Mouse (Mus musculus) lung, embryonic 15.5 days (tissue): ENCODE results near the gene Slc11a2. TPM values are rescaled to one million over a fixed set of nuclear protein-coding genes. Genes with fewer than 3 reads are reported as not detected.
A peak's percentile ranks its signal among the peaks of the same experiment; 100 is the strongest.

Source experiments
- ATAC-seq: fragments of 200-750 bp; cut with Nextera tagmentation; 2 replicates; pipeline ENCODE4 v1.8.0; 2017; ENCODE audit warnings: moderate number of reproducible peaks, borderline replicate concordance; ENCODE audit not compliant: low FRiP score, low TSS enrichment; ENCODE audit errors: extremely low read depth
- H3K27ac ChIP-seq: fragments of 300-500 bp; sonication (generic); 2 replicates; pipeline ENCODE4 v1.5.1; 2015; ENCODE audit warnings: moderate library complexity, mild to moderate bottlenecking, inconsistent platforms
- H3K27me3 ChIP-seq: fragments of 300-500 bp; sonication (generic); 2 replicates; pipeline ENCODE4 v1.6.1; 2015; ENCODE audit warnings: inconsistent platforms
- H3K36me3 ChIP-seq: fragments of 300-500 bp; sonication (generic); 2 replicates; pipeline ENCODE4 v1.6.1; 2015; ENCODE audit warnings: inconsistent platforms
- H3K4me1 ChIP-seq: fragments of 300-500 bp; sonication (generic); 2 replicates; pipeline ENCODE4 v1.6.1; 2015; ENCODE audit warnings: inconsistent platforms
- H3K4me2 ChIP-seq: fragments of 300-500 bp; sonication (generic); 2 replicates; pipeline ENCODE4 v1.6.1; 2015; ENCODE audit warnings: inconsistent platforms, mild to moderate bottlenecking, moderate library complexity
- H3K4me3 ChIP-seq: fragments of 300-500 bp; sonication (generic); 2 replicates; pipeline ENCODE4 v1.5.1; 2015; ENCODE audit warnings: mild to moderate bottlenecking, inconsistent platforms
- H3K9ac ChIP-seq: fragments of 300-500 bp; sonication (generic); 2 replicates; pipeline ENCODE4 v1.6.1; 2015; ENCODE audit warnings: inconsistent platforms
- H3K9me3 ChIP-seq: fragments of 300-500 bp; sonication (generic); 2 replicates; pipeline ENCODE4 v1.6.1; 2016; ENCODE audit warnings: inconsistent platforms
- WGBS: fragments of 180-500 bp; shearing (Covaris S2); methylation state at CpG from one replicate; pipeline ENCODE4 v1.1.7; 2015; 5-methylcytosine and 5-hydroxymethylcytosine counted together
- polyA plus RNA-seq: library from polyadenylated mRNA; unstranded; fragments of >200 nt; fragmentation: Nextera tagmentation; extraction: Ambion mirVana; gene quantifications from 2 replicates; pipeline ENCODE4 v1.2.1, GENCODE M21; 2015

Slc11a2 gene
- polyA plus RNA-seq, 1 experiment from 2014 or later = 26.0 TPM

DNA sequence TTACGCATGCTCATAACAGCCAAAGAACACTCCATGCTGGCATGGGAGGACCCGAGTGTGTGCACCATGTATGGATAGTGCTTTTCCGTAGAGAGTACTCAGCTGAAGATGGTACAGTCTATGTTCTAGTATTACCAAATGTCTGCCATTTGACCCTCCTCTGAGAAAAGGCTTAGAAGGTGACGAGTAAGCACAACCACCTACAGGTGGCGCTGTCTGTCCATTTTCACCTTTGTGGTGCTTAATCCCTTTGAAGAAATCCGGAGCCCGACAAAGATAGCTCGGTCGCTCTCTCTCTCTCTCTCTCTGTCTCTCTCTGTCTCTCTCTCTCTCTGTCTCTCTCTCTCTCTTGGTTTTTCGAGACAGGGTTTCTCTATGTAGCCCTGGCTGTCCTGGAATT, 33.2 kb upstream of the Slc11a2 start:
- no peak for ATAC-seq
- 38% methylated on average over 10 of the region's 10 CpGs for WGBS
- Histone ChIP-seq H3K27me3 (peaks cover 11% of the 10 kb centered on the region), H3K36me3 (no peaks in the 10 kb centered on the region), H3K9ac (no peak overlapping the region), H3K9me3 (no peaks in the 10 kb centered on the region), H3K27ac (no peak overlapping the region), H3K4me3 (no peak overlapping the region), H3K4me1 (no peaks in the 10 kb centered on the region), H3K4me2 (no peak overlapping the region)

DNA sequence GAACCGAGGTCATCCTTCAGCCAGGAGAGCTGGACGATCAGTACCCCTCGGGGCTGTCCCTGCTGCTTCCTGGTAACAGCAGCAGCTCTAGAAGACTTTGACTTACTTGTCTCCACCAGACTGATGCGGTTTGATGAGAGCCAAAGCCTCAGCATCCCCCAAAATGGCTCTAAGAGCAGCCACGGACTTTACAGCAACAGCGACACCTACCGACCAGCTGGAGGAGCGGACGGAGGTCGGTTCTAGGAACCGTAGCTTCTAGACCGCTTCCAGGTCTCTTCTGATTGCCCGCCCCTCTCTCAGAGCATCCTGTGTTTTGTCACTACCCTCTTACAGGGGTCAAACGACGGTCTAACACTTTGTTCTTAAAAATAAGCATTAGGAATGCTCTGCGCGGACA, 32.5 kb upstream of the Slc11a2 start:
- WGBS = 4% methylated on average over 17 of the region's 17 CpGs
- H3K36me3 ChIP-seq = no peaks in the 10 kb centered on the region
- H3K27ac ChIP-seq = no peak overlapping the region
- H3K4me2 ChIP-seq = no peak overlapping the region
- ATAC-seq = no peak
- no peak overlapping the region for H3K4me3 ChIP-seq
- H3K9me3 ChIP-seq = no peaks in the 10 kb centered on the region
- H3K4me1 ChIP-seq = no peaks in the 10 kb centered on the region
- H3K9ac ChIP-seq = no peak overlapping the region
- peaks cover 11% of the 10 kb centered on the region for H3K27me3 ChIP-seq

DNA sequence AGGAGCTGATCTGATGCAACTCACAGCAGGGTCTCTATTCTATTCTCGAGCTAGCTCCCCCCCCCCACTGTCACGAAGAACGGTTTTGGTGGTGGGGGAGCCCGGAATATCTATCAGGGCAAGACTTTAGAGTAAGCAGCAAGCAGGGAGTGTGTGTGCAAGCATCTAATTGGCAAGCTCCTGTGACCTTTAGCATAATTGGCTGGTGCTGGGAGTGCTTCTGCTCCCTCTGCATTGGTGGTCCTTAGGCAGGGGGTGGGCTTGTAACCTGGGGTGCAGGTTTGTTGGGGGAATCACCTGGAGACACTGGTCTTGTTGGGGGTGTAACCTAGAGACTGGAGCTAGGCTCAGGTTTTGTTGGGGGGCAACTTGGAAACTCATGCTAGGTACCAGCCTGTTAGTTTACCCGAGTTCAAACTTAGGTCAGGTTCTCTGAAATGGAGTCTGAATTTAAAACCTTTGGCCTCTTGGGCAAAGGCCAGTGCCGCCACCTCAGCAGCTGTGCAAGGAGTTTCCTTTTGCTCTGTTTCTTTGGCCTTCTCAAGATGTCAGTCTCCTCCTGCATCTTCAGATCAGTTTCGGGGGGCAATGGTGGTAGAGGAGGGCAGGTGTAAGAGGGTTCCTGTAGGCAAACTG, 31.6 kb upstream of the Slc11a2 start:
- WGBS = 72% methylated on average over 7 of the region's 7 CpGs
- Histone ChIP-seq H3K27ac (no peak overlapping the region), H3K9me3 (no peaks in the 10 kb centered on the region), H3K4me2 (no peak overlapping the region), H3K27me3 (peaks cover 11% of the 10 kb centered on the region), H3K4me3 (no peak overlapping the region), H3K36me3 (no peaks in the 10 kb centered on the region), H3K4me1 (no peaks in the 10 kb centered on the region), H3K9ac (no peak overlapping the region)
- ATAC-seq = no peak

- Histone ChIP-seq H3K9ac (no peak overlapping the region), H3K27ac (no peak overlapping the region), H3K4me3 (no peak overlapping the region), H3K4me2 (no peak overlapping the region), H3K4me1 (peaks cover 6% of the 10 kb centered on the region; the same call in 1 of the 2 replicates), H3K27me3 (no peaks in the 10 kb centered on the region), H3K36me3 (no peaks in the 10 kb centered on the region), H3K9me3 (no peaks in the 10 kb centered on the region)
- ATAC-seq = no peak
- WGBS = 72% methylated on average over 11 of the region's 11 CpGs
Observed at GRCm38 (mm10) chr15:100452486-100452885, 27.6 kb upstream of the Slc11a2 start.

DNA sequence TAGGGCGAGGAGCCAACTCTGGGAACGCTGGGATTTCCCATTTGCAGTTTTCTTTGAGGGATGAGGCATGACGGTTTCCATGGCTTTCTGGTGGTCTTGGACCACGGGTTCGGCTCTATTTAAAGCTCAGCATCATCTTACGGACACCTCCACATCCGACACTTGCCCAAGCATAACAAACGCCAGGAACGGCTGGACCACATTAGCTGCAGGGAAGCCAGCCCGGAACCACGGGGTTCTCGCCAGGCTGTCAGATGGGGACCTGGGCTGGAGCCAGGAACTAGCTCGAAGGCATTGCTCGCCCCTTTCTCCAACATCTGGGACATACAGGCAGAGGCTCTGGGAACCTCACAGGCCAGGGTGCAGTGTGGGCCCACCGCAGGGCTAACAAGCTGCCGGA, 26.4 kb upstream of the Slc11a2 start:
- H3K27ac ChIP-seq = no peak overlapping the region
- peak; percentile 31; the same call in 1 of the 2 replicates for ATAC-seq
- WGBS = 45% methylated on average over 16 of the region's 16 CpGs
- H3K9me3 ChIP-seq = no peaks in the 10 kb centered on the region
- no peaks in the 10 kb centered on the region for H3K27me3 ChIP-seq
- peaks cover 6% of the 10 kb centered on the region; the same call in 1 of the 2 replicates for H3K4me1 ChIP-seq
- no peak overlapping the region for H3K9ac ChIP-seq
- H3K4me2 ChIP-seq = 0 out of 2 replicates have a peak overlapping the region, but pooled peaks have one; percentile 13
- H3K4me3 ChIP-seq = no peak overlapping the region
- no peaks in the 10 kb centered on the region for H3K36me3 ChIP-seq

DNA sequence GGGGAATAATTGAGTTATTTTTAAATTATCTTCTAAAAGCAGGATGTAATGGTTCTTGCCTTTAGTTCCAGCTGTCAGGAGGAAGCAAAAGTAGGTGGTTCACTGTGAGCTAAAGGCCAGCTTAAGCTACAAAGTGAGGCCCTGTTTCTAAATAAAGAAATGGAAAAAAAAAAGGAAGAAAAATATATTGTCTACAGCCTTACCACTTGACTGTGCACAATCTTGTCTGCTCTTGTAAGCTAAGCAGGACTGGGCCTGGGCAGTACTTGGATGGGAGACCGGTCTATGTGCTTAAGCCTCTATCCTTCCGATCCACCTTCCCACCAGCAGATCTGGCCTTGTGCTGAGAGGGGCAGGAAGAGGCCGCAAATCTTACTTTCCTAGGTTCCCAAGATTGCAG, 24.6 kb upstream of the Slc11a2 start:
- H3K27ac ChIP-seq = no peak overlapping the region
- H3K4me1 ChIP-seq = peaks cover 6% of the 10 kb centered on the region; the same call in 1 of the 2 replicates
- no peak overlapping the region for H3K9ac ChIP-seq
- 92% methylated on average over 3 of the region's 3 CpGs for WGBS
- no peak overlapping the region for H3K4me3 ChIP-seq
- H3K9me3 ChIP-seq = no peaks in the 10 kb centered on the region
- no peaks in the 10 kb centered on the region for H3K27me3 ChIP-seq
- no peaks in the 10 kb centered on the region for H3K36me3 ChIP-seq
- no peak for ATAC-seq
- H3K4me2 ChIP-seq = no peak overlapping the region

DNA sequence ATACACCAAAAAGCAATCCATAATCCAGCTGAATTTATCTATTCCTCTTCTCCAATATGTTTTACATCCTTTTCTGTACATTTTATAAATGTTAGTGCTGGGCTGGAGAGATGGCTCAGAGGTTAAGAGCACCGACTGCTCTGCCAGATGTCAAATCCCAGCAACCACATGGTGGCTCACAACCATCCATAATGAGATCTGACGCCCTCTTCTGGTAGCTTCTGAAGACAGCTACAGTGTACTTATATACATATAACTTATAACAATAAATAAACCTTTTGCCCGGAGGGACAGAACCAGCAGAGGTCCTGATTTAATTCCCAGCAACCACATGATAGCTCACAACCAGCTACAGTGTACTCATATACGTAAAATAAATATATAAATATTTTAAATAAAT, 23.7 kb upstream of the Slc11a2 start:
- Histone ChIP-seq H3K9ac (no peak overlapping the region), H3K27ac (no peak overlapping the region), H3K4me2 (no peak overlapping the region), H3K36me3 (no peaks in the 10 kb centered on the region), H3K4me3 (no peak overlapping the region), H3K27me3 (no peaks in the 10 kb centered on the region), H3K9me3 (no peaks in the 10 kb centered on the region), H3K4me1 (peaks cover 11% of the 10 kb centered on the region)
- no peak for ATAC-seq
- WGBS = 63% methylated on average over 4 of the region's 4 CpGs

GRCm38 (mm10) chr15:100446887-100447286, 22.0 kb upstream of the Slc11a2 start:
- H3K9ac ChIP-seq = no peak overlapping the region
- H3K4me1 ChIP-seq = peaks cover 13% of the 10 kb centered on the region
- ATAC-seq = no peak
- H3K4me2 ChIP-seq = no peak overlapping the region
- no peaks in the 10 kb centered on the region for H3K36me3 ChIP-seq
- no peak overlapping the region for H3K27ac ChIP-seq
- WGBS = 71% methylated on average over 2 of the region's 2 CpGs
- no peak overlapping the region for H3K4me3 ChIP-seq
- no peaks in the 10 kb centered on the region for H3K27me3 ChIP-seq
- H3K9me3 ChIP-seq = no peaks in the 10 kb centered on the region

- Histone ChIP-seq H3K36me3 (no peaks in the 10 kb centered on the region), H3K4me2 (peak overlapping the region; percentile 52), H3K27me3 (no peaks in the 10 kb centered on the region), H3K27ac (peak overlapping the region; percentile 39), H3K4me1 (peaks cover 7% of the 10 kb centered on the region), H3K9me3 (no peaks in the 10 kb centered on the region), H3K4me3 (peak overlapping the region; percentile 44), H3K9ac (peak overlapping the region; percentile 40)
- ATAC-seq = peak; percentile 95
- 2% methylated on average over 30 of the region's 31 CpGs for WGBS
Observed at GRCm38 (mm10) chr15:100443126-100443922, 18.5 kb upstream of the Slc11a2 start.

DNA sequence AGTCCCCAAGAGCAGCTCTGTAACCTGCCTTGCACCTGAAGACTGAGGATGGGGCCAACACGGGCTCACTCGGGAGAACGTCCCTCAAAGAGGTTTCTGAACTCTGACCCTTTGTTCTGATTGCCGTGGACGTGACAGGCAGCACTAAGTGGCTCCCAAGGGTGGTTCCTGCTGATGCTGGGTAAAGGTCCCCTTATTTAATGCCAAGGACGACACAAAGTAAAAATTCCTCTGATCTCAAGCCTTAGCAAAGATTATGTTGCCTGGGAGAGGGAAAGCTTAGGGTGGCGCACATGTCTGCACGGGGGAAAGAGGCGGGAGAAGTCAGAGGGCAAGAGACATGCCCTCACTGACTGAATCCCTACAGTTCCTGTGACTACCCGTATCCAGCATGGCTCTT, 11.6 kb upstream of the Slc11a2 start:
- Histone ChIP-seq H3K9ac (no peak overlapping the region), H3K27ac (no peak overlapping the region), H3K4me1 (no peaks in the 10 kb centered on the region), H3K36me3 (no peaks in the 10 kb centered on the region), H3K9me3 (no peaks in the 10 kb centered on the region), H3K4me3 (no peak overlapping the region), H3K4me2 (no peak overlapping the region), H3K27me3 (no peaks in the 10 kb centered on the region)
- no peak for ATAC-seq
- WGBS = 40% methylated on average over 10 of the region's 10 CpGs

- Histone ChIP-seq H3K4me3 (no peak overlapping the region), H3K4me1 (no peaks in the 10 kb centered on the region), H3K9me3 (no peaks in the 10 kb centered on the region), H3K27me3 (no peaks in the 10 kb centered on the region), H3K9ac (no peak overlapping the region), H3K4me2 (no peak overlapping the region), H3K36me3 (no peaks in the 10 kb centered on the region), H3K27ac (no peak overlapping the region)
- ATAC-seq = no peak
- 63% methylated on average over 4 of the region's 4 CpGs for WGBS
Observed at GRCm38 (mm10) chr15:100436112-100436511, 11.2 kb upstream of the Slc11a2 start.

DNA sequence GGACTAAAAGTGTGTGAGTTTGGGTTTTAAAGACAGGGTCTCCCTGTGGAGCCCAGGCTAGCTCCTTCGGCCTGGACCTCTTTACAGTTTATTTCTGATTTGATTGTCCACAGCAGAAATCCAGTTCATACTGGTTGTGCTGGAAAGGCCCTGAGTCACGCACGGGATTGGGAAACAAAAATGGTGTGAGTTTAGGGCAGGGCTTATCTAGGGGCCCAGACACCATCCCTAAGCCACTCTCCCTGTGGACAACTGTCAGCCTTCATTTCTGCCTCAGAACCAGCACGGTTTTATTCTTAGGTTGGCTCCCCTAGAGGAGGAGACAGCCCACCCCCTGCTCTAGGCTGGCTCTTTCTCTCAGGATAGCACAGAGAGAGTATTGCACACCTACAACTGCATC, 8.4 kb upstream of the Slc11a2 start:
- no peak for ATAC-seq
- no peak overlapping the region for H3K9ac ChIP-seq
- H3K27me3 ChIP-seq = no peaks in the 10 kb centered on the region
- 58% methylated on average over 4 of the region's 4 CpGs for WGBS
- H3K9me3 ChIP-seq = no peaks in the 10 kb centered on the region
- H3K36me3 ChIP-seq = no peaks in the 10 kb centered on the region
- no peak overlapping the region for H3K4me3 ChIP-seq
- H3K4me1 ChIP-seq = no peaks in the 10 kb centered on the region
- no peak overlapping the region for H3K27ac ChIP-seq
- H3K4me2 ChIP-seq = no peak overlapping the region
